Mouse (Mus musculus): ENCODE measurements around the gene Selenbp1.

Selenbp1 gene

DNA sequence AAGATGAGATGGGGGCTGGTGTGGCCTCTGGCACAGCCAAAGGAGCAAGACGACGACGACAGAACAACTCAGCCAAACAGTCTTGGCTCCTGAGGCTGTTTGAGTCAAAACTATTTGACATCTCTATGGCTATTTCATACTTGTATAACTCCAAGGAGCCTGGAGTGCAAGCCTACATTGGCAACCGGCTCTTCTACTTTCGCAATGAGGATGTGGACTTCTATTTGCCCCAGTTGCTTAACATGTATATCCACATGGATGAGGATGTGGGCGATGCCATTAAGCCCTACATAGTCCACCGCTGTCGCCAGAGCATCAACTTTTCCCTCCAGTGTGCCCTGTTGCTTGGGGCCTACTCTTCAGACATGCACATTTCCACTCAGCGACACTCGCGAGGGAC, 51.5 kb downstream of the Selenbp1 start:
- no peak for DNase-seq

DNA sequence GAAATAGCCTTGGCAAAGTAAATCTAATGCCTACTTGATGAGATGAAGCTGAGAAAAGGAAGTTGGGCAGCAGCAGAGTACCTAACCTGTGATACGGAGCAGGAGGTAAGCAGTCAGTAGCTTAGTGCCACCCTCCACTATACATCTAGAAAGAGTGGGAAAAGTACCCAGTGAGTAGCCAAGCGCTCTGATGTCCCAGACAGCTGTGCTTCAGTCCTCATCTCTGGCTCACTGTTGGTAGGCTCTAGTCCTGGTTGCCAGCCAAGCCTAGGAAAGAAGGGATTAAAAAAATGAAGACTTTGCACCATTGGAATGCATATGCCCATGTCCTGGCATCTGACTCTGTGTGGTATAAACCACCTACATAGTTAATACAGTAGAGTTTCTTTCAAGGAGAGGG, 52.7 kb downstream of the Selenbp1 start:
- DNase-seq, result no peak

DNA sequence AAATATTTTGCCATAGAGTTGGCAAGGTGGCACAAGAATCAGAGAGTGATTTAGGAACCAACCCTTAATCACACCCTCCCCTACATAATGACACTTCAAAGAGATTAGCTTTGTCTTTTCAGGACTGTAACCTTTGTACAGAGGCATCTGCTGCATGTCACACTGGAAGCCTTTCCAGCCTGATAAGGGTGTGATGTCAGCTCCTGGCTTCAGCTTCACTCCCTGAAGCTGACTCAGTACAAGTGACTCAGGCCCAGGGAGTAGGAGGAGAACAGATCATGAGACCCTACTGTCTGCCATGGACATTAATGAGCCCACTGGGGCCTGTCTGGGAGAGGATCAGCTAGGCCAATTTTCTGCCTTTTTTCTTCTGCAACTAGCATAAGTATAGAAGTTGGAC, 54.7 kb downstream of the Selenbp1 start:
- DNase-seq, result no peak

DNA sequence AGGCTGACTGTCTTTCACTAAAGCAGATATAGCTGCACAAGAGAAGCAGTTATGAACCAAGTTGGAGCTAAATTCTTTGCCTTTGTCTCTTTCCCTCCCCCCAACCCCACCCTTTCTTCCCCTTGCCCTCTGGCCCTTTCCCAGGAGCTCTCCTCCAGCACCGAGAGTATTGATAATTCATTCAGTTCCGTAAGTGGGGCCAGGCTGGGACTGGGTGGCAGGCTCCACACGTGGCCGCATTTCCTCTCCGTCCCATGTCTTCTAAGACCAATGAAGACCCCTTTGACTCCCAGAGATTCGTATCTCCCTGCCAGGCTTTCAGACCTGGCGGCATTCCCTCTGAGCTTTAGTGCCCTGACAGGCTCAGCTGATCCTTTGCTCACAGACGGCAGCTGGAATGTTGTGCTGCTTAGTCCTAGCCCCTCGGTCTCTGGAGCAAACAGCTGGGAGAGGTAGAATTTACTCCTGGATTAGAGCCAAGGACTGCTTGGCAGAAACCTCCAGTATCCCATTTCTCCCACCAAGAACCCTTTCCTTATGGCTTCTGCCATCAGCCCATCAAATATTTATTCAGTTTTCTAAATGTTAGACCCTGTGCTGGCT, 56.4 kb downstream of the Selenbp1 start:
- no peak for DNase-seq

Measured in thymus, postnatal 4 days (tissue).